Mouse (Mus musculus): ENCODE data around the gene Rmnd1. TPM values are rescaled to one million over a fixed set of nuclear protein-coding genes. Genes with fewer than 3 reads are reported as not detected.

The Rmnd1 gene
- polyA plus RNA-seq, 1 experiment: 19.0 TPM

DNA sequence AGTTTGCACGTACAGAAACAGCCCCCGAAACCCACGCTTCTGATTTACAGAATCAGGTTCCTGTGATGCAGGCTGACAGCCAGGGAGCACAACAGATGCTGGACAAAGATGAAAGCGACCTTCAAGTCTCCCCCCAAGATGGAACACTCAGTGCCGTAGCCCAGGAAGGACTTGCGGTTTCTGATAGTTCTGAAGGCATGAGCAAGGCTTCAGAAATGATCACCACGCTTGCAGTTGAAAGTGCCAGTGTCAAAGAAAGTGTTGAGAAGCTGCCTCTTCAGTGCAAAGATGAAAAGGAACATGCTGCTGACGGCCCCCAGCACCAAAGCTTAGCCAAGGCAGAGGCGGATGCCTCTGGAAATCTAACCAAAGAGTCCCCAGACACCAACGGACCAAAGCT lies 74.8 kb downstream of the Rmnd1 start:
- WGBS: 75% methylated on average over 10 of the region's 10 CpGs
- Histone ChIP-seq H3K27me3 (ENCODE audit: control insufficient read depth, insufficient read depth, low read length) (no peaks in the 10 kb centered on the region), H3K4me3 (ENCODE audit: extremely low read depth, insufficient read depth, insufficient read length) (no peak overlapping the region), H3K4me1 (ENCODE audit: control insufficient read depth, insufficient read depth, insufficient read length) (peaks cover 3% of the 10 kb centered on the region; the same call in 1 of the 2 replicates), H3K36me3 (ENCODE audit: control insufficient read depth, insufficient read depth, low read length) (no peaks in the 10 kb centered on the region; the same call in 1 of the 2 replicates), H3K27ac (ENCODE audit: insufficient read depth, low read length) (no peak overlapping the region)
- no peak for TF ChIP-seq CTCF (IDR thresholded peaks at IDR 0.05; ENCODE audit: extremely low read depth, insufficient read depth, insufficient read length, insufficient replicate concordance)
- TF ChIP-seq POLR2A (IDR thresholded peaks at IDR 0.05; ENCODE audit: low read depth, low read length): no peak
- no peak for DNase-seq (ENCODE audit: low read depth in 1 of 2, low spot score in 2 of 2)

- no peaks in the 10 kb centered on the region for H3K27me3 ChIP-seq (ENCODE audit: control insufficient read depth, insufficient read depth, low read length)
- WGBS: 10% methylated on average over 5 of the region's 5 CpGs
- no peak overlapping the region for H3K4me3 ChIP-seq (ENCODE audit: extremely low read depth, insufficient read depth, insufficient read length)
- TF ChIP-seq CTCF (IDR thresholded peaks at IDR 0.05; ENCODE audit: extremely low read depth, insufficient read depth, insufficient read length, insufficient replicate concordance): no peak
- TF ChIP-seq POLR2A (IDR thresholded peaks at IDR 0.05; ENCODE audit: low read depth, low read length): no peak
- no peak overlapping the region for H3K27ac ChIP-seq (ENCODE audit: insufficient read depth, low read length)
- peaks cover 3% of the 10 kb centered on the region; the same call in 1 of the 2 replicates for H3K4me1 ChIP-seq (ENCODE audit: control insufficient read depth, insufficient read depth, insufficient read length)
- no peak for DNase-seq (ENCODE audit: low read depth in 1 of 2, low spot score in 2 of 2)
- no peaks in the 10 kb centered on the region; the same call in 1 of the 2 replicates for H3K36me3 ChIP-seq (ENCODE audit: control insufficient read depth, insufficient read depth, low read length)
These were observed 75.5 kb downstream of the Rmnd1 start for GRCm38 (mm10) chr10:4356640-4357039.

- 44% methylated on average over 19 of the region's 19 CpGs for WGBS
- H3K4me1 ChIP-seq (ENCODE audit: control insufficient read depth, insufficient read depth, insufficient read length): peaks cover 3% of the 10 kb centered on the region; the same call in 1 of the 2 replicates
- no peaks in the 10 kb centered on the region for H3K27me3 ChIP-seq (ENCODE audit: control insufficient read depth, insufficient read depth, low read length)
- no peak for TF ChIP-seq POLR2A (IDR thresholded peaks at IDR 0.05; ENCODE audit: low read depth, low read length)
- no peak for TF ChIP-seq CTCF (IDR thresholded peaks at IDR 0.05; ENCODE audit: extremely low read depth, insufficient read depth, insufficient read length, insufficient replicate concordance)
- peak overlapping the region; percentile 48 for H3K4me3 ChIP-seq (ENCODE audit: extremely low read depth, insufficient read depth, insufficient read length)
- no peak for DNase-seq (ENCODE audit: low read depth in 1 of 2, low spot score in 2 of 2)
- no peak overlapping the region for H3K27ac ChIP-seq (ENCODE audit: insufficient read depth, low read length)
- no peaks in the 10 kb centered on the region; the same call in 1 of the 2 replicates for H3K36me3 ChIP-seq (ENCODE audit: control insufficient read depth, insufficient read depth, low read length)
These were observed 76.2 kb downstream of the Rmnd1 start for GRCm38 (mm10) chr10:4355882-4356451.

DNA sequence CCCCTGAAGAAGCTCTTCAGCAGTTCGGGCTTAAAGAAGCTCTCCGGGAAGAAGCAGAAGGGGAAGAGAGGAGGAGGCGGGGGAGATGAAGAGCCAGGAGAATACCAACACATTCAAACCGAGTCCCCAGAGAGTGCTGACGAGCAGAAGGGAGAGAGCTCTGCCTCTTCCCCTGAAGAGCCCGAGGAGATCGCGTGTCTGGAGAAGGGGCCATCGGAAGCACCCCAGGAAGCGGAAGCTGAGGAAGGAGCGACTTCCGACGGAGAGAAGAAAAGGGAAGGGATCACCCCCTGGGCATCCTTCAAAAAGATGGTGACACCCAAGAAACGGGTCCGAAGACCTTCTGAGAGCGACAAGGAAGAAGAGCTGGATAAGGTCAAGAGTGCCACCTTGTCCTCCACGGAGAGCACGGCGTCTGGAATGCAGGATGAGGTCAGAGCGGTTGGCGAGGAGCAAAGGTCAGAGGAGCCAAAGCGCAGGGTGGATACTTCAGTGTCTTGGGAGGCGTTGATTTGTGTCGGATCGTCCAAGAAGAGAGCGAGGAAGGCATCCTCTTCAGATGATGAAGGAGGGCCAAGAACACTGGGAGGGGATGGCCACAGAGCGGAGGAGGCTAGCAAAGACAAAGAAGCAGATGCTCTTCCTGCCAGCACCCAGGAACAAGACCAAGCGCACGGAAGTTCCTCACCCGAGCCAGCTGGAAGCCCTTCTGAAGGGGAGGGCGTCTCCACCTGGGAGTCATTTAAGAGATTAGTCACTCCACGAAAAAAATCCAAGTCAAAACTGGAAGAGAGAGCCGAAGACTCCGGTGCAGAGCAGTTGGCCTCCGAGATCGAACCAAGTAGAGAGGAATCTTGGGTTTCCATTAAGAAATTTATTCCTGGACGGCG lies 77.6 kb downstream of the Rmnd1 start:
- WGBS: 91% methylated on average over 38 of the region's 38 CpGs
- TF ChIP-seq CTCF (IDR thresholded peaks at IDR 0.05; ENCODE audit: extremely low read depth, insufficient read depth, insufficient read length, insufficient replicate concordance) (no peak), POLR2A (IDR thresholded peaks at IDR 0.05; ENCODE audit: low read depth, low read length) (no peak)
- Histone ChIP-seq H3K4me3 (ENCODE audit: extremely low read depth, insufficient read depth, insufficient read length) (no peak overlapping the region), H3K27ac (ENCODE audit: insufficient read depth, low read length) (no peak overlapping the region), H3K27me3 (ENCODE audit: control insufficient read depth, insufficient read depth, low read length) (no peaks in the 10 kb centered on the region), H3K36me3 (ENCODE audit: control insufficient read depth, insufficient read depth, low read length) (no peaks in the 10 kb centered on the region; the same call in 1 of the 2 replicates), H3K4me1 (ENCODE audit: control insufficient read depth, insufficient read depth, insufficient read length) (peaks cover 3% of the 10 kb centered on the region; the same call in 1 of the 2 replicates)
- no peak for DNase-seq (ENCODE audit: low read depth in 1 of 2, low spot score in 2 of 2)

Other genes starting within 250 kb of the Rmnd1 start
- 4.1 and 5.0 TPM in 2 replicates for gene Akap12, start 166.0 kb downstream of the Rmnd1 start, polyA plus RNA-seq (2012; rRNA removed)
- gene Zbtb2, start 44.3 kb downstream of the Rmnd1 start, polyA plus RNA-seq (2012; rRNA removed): 10.3 and 10.9 TPM in 2 replicates
- gene Armt1, start 79 bp upstream of the Rmnd1 start, polyA plus RNA-seq (2012; rRNA removed): 7.5 and 8.4 TPM in 2 replicates
- not detected in 2 replicates for gene Ccdc170, start 50.1 kb upstream of the Rmnd1 start, polyA plus RNA-seq (2012; rRNA removed)
- 1.9 and 2.2 TPM in 2 replicates for gene Esr1, start 179.2 kb upstream of the Rmnd1 start, polyA plus RNA-seq (2012; rRNA removed)